Mouse (Mus musculus): ENCODE measurements at regions not wholly inside any gene's neighbourhood (a gene's known extent, or its start where the extent isn't known, plus 50 kb on each side); places are given as distances from the start of the nearest gene placed in this dataset.

DNA sequence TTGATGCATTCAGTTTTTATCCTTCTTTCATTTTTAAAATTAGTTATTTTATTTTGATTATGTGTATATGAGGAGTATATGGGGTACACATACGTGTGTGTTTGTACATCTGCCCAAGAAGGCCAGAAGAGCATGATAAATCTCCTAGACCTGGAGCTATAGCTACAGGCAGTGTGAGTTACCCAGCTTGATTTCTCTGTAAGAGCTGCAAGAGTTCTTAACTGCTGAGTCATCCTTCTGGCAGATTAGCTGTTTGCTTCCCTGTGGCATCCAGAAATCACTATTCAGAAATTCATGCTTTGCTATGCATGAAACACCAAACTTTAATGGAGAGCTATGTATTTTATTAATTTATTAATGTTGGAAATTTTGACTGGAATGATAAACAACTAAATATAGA, 466.3 kb upstream of the Zwint start:
- peak; percentile 2 for DNase-seq

DNA sequence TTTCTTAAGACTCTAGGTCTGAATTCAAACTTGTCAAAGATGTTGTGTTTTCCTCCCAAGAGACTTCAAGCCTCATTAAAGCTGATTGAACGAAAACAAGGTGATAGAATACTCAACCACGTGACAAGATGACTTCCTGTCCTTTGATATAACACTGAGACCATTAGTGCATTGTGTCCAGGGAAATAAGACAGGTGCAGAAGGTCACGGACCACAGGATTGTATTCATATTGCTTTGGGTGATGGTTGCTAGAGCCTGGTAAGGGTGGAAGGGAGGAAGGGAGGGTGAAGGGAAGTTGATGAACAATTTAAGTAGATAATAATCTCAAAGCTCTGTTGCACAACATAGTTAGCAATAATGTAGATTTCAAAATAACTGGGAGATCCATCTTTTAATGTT, 436.8 kb upstream of the Zwint start:
- DNase-seq: no peak

DNA sequence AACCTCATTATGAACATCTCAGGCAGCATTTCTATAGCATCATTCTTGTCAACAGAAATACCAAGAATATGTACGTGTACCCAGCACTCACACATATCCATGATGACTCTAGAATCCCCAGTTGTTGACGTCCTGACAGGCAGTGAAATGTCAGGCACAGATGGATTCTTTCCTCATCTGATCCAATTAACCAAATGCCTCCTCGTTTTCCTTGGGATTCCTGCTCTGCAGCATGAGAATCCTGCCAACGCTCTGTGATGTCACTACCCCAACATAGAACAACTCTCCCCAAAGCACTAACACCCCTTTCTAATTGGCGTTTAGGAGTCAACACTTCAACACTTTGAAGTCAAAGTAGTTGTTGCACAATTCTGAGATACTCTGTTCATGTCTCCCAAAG, 433.5 kb upstream of the Zwint start:
- DNase-seq: no peak

DNA sequence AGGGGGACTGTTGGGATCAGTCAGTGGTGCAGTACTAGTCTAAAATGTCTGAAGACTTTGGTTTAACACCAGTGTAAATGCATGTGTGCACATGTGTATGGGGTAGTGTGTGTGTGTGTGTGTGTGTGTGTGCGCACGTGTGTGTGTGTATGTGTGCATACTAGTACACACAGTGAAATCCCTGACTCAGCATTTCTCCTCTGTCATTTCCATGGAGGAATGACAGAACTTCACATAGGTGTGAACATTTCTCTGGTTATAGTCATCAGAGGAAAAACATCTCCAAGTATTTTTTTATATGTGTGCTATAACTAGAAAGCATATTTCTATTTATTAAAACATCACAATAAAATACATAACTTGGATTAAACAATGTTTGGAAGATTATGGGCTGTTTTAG, 432.1 kb upstream of the Zwint start:
- DNase-seq: no peak

DNA sequence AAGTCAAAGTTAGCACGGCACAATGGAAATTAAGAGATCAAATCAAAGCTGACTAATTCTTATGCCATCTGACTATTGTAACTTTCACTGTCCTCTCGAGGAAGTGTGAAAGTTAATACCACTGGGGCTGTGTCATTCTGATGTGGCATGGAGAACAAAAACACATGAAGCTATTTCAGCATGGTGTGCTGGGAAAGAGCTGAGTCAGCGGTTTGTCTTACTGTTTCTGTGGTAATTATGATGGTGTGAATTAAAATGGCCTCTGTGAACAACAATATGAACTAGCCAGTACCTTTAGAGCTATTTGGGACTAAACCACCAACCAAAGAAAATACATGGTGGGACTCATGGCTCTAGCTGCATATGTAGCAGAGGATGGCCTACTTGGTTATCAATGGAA, 429.6 kb upstream of the Zwint start:
- DNase-seq: no peak

DNA sequence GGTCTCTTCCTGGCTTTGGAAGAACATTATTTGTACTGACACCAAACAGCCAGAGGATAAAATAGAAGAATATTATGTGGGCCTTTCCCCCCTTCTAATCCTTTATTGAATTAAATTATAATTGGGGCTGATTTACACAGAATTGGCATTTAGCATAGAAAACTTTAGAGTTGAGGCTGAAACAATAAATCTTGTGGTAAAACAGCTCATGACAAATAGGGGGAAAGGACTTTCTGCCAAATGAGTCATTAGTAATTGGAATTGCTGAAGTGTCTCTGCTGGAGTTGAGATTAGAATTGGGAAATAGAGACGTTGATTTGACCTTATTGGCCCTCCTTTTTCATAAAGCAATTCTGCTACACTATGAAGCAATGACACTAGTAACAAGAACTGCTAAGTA, 410.5 kb upstream of the Zwint start:
- DNase-seq: no peak

Measured in right cerebral cortex, adult 18-20 months (tissue).